Mouse (Mus musculus) liver, embryonic 15.5 days (tissue): ENCODE results near the gene Fitm1. TPM values are rescaled to one million over a fixed set of nuclear protein-coding genes. Genes with fewer than 3 reads are reported as not detected.

Experiments used
- ATAC-seq: fragments of 200-750 bp; cut with Nextera tagmentation; 2 replicates; pipeline ENCODE4 v1.8.0; 2017; ENCODE audit warnings: moderate number of reproducible peaks, mild to moderate bottlenecking, moderate library complexity; ENCODE audit not compliant: insufficient read depth
- H3K27ac ChIP-seq: fragments of 300-500 bp; sonication (generic); replicated peaks from 2 replicates; pipeline ENCODE4 v1.5.1; 2015; ENCODE audit warnings: mild to moderate bottlenecking, inconsistent platforms
- H3K27me3 ChIP-seq: fragments of 300-500 bp; sonication (generic); 2 replicates; pipeline ENCODE4 v1.6.1; 2015; ENCODE audit warnings: mild to moderate bottlenecking, inconsistent platforms
- H3K36me3 ChIP-seq: fragments of 300-500 bp; sonication (generic); replicated peaks from 2 replicates; pipeline ENCODE4 v1.6.1; 2015; ENCODE audit warnings: moderate library complexity, mild to moderate bottlenecking, inconsistent platforms
- H3K4me1 ChIP-seq: fragments of 300-500 bp; sonication (generic); replicated peaks from 2 replicates; pipeline ENCODE4 v1.6.1; 2015; ENCODE audit warnings: inconsistent platforms
- H3K4me2 ChIP-seq: fragments of 300-500 bp; sonication (generic); 2 replicates; pipeline ENCODE4 v1.6.1; 2015; ENCODE audit warnings: moderate library complexity, mild to moderate bottlenecking, inconsistent platforms
- H3K4me3 ChIP-seq: fragments of 300-500 bp; sonication (generic); replicated peaks from 2 replicates; pipeline ENCODE4 v1.5.1; 2015; ENCODE audit warnings: mild to moderate bottlenecking, inconsistent platforms
- H3K9ac ChIP-seq: fragments of 300-500 bp; sonication (generic); 2 replicates; pipeline ENCODE4 v1.6.1; 2015; ENCODE audit warnings: moderate library complexity, mild to moderate bottlenecking, inconsistent platforms
- H3K9me3 ChIP-seq: fragments of 300-500 bp; sonication (generic); replicated peaks from 2 replicates; pipeline ENCODE4 v1.6.1; 2016; ENCODE audit warnings: inconsistent platforms
- WGBS: fragments of 180-500 bp; shearing (Covaris S2); methylation state at CpG from one replicate; pipeline ENCODE4 v1.1.7; 2015; ENCODE audit warnings: mixed read lengths; ENCODE audit not compliant: insufficient replicate concordance; 5-methylcytosine and 5-hydroxymethylcytosine counted together
- polyA plus RNA-seq: library from polyadenylated mRNA; unstranded; fragments of >200 nt; fragmentation: Nextera tagmentation; extraction: Ambion mirVana; gene quantifications from 2 replicates; pipeline ENCODE4 v1.2.1, GENCODE M21; 2015

Fitm1 gene
- polyA plus RNA-seq, 1 experiment from 2014 or later, result 1.9 TPM

GRCm38 (mm10) chr14:55617822-55618221, 42.4 kb downstream of the Fitm1 start, which contains the start of gene Rec8:
Rec8 (plus strand) TSS chr14:55618037.
- H3K4me2 ChIP-seq, result peak within 1 kb of the TSS; percentile 77
- H3K27me3 ChIP-seq, result no peaks in the 10 kb centered on the region
- no peaks in the 10 kb centered on the region for H3K9me3 ChIP-seq
- H3K36me3 ChIP-seq, result no peaks in the 10 kb centered on the region
- peaks cover 67% of the 10 kb centered on the region for H3K4me1 ChIP-seq
- H3K4me3 ChIP-seq, result peak within 1 kb of the TSS; percentile 43
- peak within 1 kb of the TSS; percentile 39; the same call in 1 of the 2 replicates for H3K9ac ChIP-seq
- peak within 1 kb of the TSS; percentile 55 for H3K27ac ChIP-seq
- WGBS, result 30% methylated on average over 21 of the region's 21 CpGs
- peak; percentile 68 for ATAC-seq

- peak; percentile 38 for ATAC-seq
- peak overlapping the region; percentile 39; the same call in 1 of the 2 replicates for H3K9ac ChIP-seq
- H3K27me3 ChIP-seq, result no peaks in the 10 kb centered on the region
- peak overlapping the region; percentile 48; the same call in 1 of the 2 replicates for H3K27ac ChIP-seq
- WGBS, result 20% methylated on average over 22 of the region's 22 CpGs
- H3K9me3 ChIP-seq, result no peaks in the 10 kb centered on the region
- peak overlapping the region; percentile 77 for H3K4me2 ChIP-seq
- peaks cover 62% of the 10 kb centered on the region for H3K4me1 ChIP-seq
- no peaks in the 10 kb centered on the region for H3K36me3 ChIP-seq
- H3K4me3 ChIP-seq, result peak overlapping the region; percentile 43
These were observed 43.2 kb downstream of the Fitm1 start for GRCm38 (mm10) chr14:55618486-55619195.

Other genes with a start within 250 kb of the Fitm1 start
- 77.8 and 86.8 TPM in 2 replicates for gene Dhrs4, start 96.9 kb upstream of the Fitm1 start, polyA plus RNA-seq
- gene Carmil3, start 85.0 kb upstream of the Fitm1 start, polyA plus RNA-seq, result 0.28 and 0.41 TPM in 2 replicates
- not detected in 2 replicates for gene Cpne6, start 65.2 kb upstream of the Fitm1 start, polyA plus RNA-seq
- not detected in 2 replicates for gene Nrl, start 50.6 kb upstream of the Fitm1 start, polyA plus RNA-seq
- gene Pck2, start 35.4 kb upstream of the Fitm1 start, polyA plus RNA-seq, result 36.0 and 39.9 TPM in 2 replicates
- 57.9 and 64.1 TPM in 2 replicates for gene Dcaf11, start 15.6 kb upstream of the Fitm1 start, polyA plus RNA-seq
- gene A730061H03Rik, start 15.2 kb upstream of the Fitm1 start, polyA plus RNA-seq, result 1.6 and 2.1 TPM in 2 replicates
- gene Psme1, start 2.5 kb downstream of the Fitm1 start, polyA plus RNA-seq, result 108 and 116 TPM in 2 replicates
- 25.6 and 25.9 TPM in 2 replicates for gene Emc9, start 9.7 kb downstream of the Fitm1 start, polyA plus RNA-seq
- 173 and 191 TPM in 2 replicates for gene Psme2, start 15.5 kb downstream of the Fitm1 start, polyA plus RNA-seq
- 9.1 and 12.0 TPM in 2 replicates for gene Rnf31, start 16.1 kb downstream of the Fitm1 start, polyA plus RNA-seq
- 20.7 and 20.9 TPM in 2 replicates for gene Irf9, start 28.0 kb downstream of the Fitm1 start, polyA plus RNA-seq
- 1.7 and 1.9 TPM in 2 replicates for gene Rec8, start 42.4 kb downstream of the Fitm1 start, polyA plus RNA-seq
- gene Ipo4, start 60.3 kb downstream of the Fitm1 start, polyA plus RNA-seq, result 26.6 and 36.7 TPM in 2 replicates
- 0.54 and 0.67 TPM in 2 replicates for gene Gm49378, start 62.3 kb downstream of the Fitm1 start, polyA plus RNA-seq
- gene Tm9sf1, start 68.2 kb downstream of the Fitm1 start, polyA plus RNA-seq, result 48.4 and 51.7 TPM in 2 replicates
- gene Tssk4, start 74.6 kb downstream of the Fitm1 start, polyA plus RNA-seq, result 0.09 TPM in 1 of 2 replicates, not detected in the other
- gene Mdp1, start 84.9 kb downstream of the Fitm1 start, polyA plus RNA-seq, result 18.4 and 18.5 TPM in 2 replicates
- gene Gmpr2, start 96.3 kb downstream of the Fitm1 start, polyA plus RNA-seq, result 21.2 and 25.6 TPM in 2 replicates
- 218 and 233 TPM in 2 replicates for gene Nedd8, start 96.5 kb downstream of the Fitm1 start, polyA plus RNA-seq
- gene Tinf2, start 106.2 kb downstream of the Fitm1 start, polyA plus RNA-seq, result 21.0 and 22.4 TPM in 2 replicates
- gene Tgm1, start 138.3 kb downstream of the Fitm1 start, polyA plus RNA-seq, result 2.9 and 3.9 TPM in 2 replicates
- gene Rabggta, start 146.6 kb downstream of the Fitm1 start, polyA plus RNA-seq, result 10.5 and 11.0 TPM in 2 replicates
- gene Dhrs1, start 170.1 kb downstream of the Fitm1 start, polyA plus RNA-seq, result 39.4 and 43.5 TPM in 2 replicates
- 23.4 and 24.4 TPM in 2 replicates for gene Nop9, start 170.1 kb downstream of the Fitm1 start, polyA plus RNA-seq
- gene Cideb, start 182.8 kb downstream of the Fitm1 start, polyA plus RNA-seq, result 57.5 and 77.8 TPM in 2 replicates
- 0.74 and 0.93 TPM in 2 replicates for gene Ltb4r2, start 185.8 kb downstream of the Fitm1 start, polyA plus RNA-seq
- gene Ltb4r1, start 190.3 kb downstream of the Fitm1 start, polyA plus RNA-seq, result 14.0 and 14.5 TPM in 2 replicates
- gene Adcy4, start 208.5 kb downstream of the Fitm1 start, polyA plus RNA-seq, result 1.4 and 1.9 TPM in 2 replicates
- 16.9 and 19.7 TPM in 2 replicates for gene Ripk3, start 213.2 kb downstream of the Fitm1 start, polyA plus RNA-seq
- gene Nfatc4, start 247.5 kb downstream of the Fitm1 start, polyA plus RNA-seq, result 0.67 and 0.86 TPM in 2 replicates